In the genomic region with DNA sequence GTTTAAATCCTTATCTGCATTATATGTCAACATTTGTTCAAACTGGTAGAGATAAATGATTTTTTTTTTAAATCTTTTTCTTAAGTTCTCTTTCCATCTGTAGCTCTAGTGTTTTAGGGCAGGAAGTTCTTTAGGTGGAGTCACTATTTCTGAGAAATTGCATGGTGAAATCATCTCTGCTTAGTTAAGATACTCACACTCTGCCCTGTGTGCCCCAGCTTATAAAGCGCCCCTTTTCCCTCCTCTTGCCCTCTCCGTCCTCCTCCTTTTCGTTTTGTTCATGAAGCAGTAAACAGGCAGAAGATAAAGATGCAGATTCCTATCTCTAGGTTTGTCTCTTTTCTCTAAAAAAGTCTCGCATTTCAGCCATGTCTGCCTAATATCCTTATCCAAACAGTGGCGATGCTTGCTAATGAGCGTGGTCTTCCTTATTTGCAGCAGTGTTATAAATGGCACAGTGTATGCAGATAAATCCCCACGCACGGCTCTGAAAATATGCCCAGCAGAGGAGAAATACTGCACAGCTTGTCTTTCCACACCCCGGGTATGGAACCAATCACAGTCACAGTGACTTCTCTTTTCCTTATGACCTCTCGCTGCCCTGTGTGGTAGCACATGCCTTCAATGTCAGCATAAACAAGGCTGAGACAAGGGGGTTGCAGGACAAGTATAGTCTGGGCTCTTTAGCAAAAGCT, we compare ENCODE assay signal across 8 mouse cellular contexts.
DNase-seq lines count a peak whose midpoint lies in the region; ATAC-seq lines count a peak whose summit lies in the region.

No protein-coding gene starts in this region.

- no peaks in the 10 kb centered on the region for H3K27me3 ChIP-seq in kidney, embryonic 15.5 days
- no peaks in the 10 kb centered on the region for H3K27me3 ChIP-seq in forebrain, embryonic 10.5 days (ENCODE audit: poor library complexity, severe bottlenecking)
- no peaks in the 10 kb centered on the region for H3K27me3 ChIP-seq in neural tube, embryonic 14.5 days (ENCODE audit: control insufficient read depth, insufficient read depth, low read length)

- H3K36me3 ChIP-seq in kidney, embryonic 15.5 days, result no peaks in the 10 kb centered on the region
- no peaks in the 10 kb centered on the region for H3K36me3 ChIP-seq in forebrain, embryonic 10.5 days (replicated peaks)
- H3K36me3 ChIP-seq in neural tube, embryonic 14.5 days (ENCODE audit: control insufficient read depth, insufficient read depth, low read length), result no peaks in the 10 kb centered on the region

- peak overlapping the region; percentile 60 for H3K4me2 ChIP-seq in kidney, embryonic 15.5 days
- H3K4me2 ChIP-seq in neural tube, embryonic 14.5 days (ENCODE audit: low read depth, low read length), result peak overlapping the region; percentile 42

- no peak overlapping the region for H3K27ac ChIP-seq in kidney, embryonic 15.5 days
- peak overlapping the region; percentile 85 for H3K27ac ChIP-seq in forebrain, embryonic 10.5 days
- peak overlapping the region; percentile 35; the same call in 1 of the 2 replicates for H3K27ac ChIP-seq in neural tube, embryonic 14.5 days (ENCODE audit: low read depth, low read length)

- ATAC-seq in kidney, embryonic 15.5 days (replicated peaks; ENCODE audit: low FRiP score), result no peak
- peak; percentile 68 for ATAC-seq in neural tube, embryonic 14.5 days (ENCODE audit: low read depth)

- DNase-seq in kidney, postnatal 25 days, result no peak
- no peak for DNase-seq in forebrain, embryonic 10.5 days (ENCODE audit: extremely low spot score, low spot score)
- DNase-seq in left cerebral cortex, postnatal 25 days (ENCODE audit: low spot score in 2 of 2), result peak; percentile 42 to 81
- no peak for DNase-seq in urinary bladder, postnatal 36 days (ENCODE audit: low spot score in 2 of 2)
- no peak for DNase-seq in cerebellum, adult 9-10 months
- DNase-seq in testis, postnatal 14 days (ENCODE audit: low spot score), result no peak

- peaks cover 12% of the 10 kb centered on the region for H3K4me1 ChIP-seq in kidney, embryonic 15.5 days
- peaks cover 27% of the 10 kb centered on the region for H3K4me1 ChIP-seq in forebrain, embryonic 10.5 days
- peaks cover 19% of the 10 kb centered on the region for H3K4me1 ChIP-seq in neural tube, embryonic 14.5 days (ENCODE audit: control insufficient read depth, insufficient read depth, low read length)

- 26% methylated on average over 10 of the region's 10 CpGs for WGBS in kidney, embryonic 15.5 days
- WGBS in forebrain, embryonic 10.5 days, result 42% methylated on average over 10 of the region's 10 CpGs
- WGBS in neural tube, embryonic 14.5 days, result 13% methylated on average over 10 of the region's 10 CpGs

- intact Hi-C loops in left cerebral cortex, postnatal 25 days (cut with DNase I), result loop anchor here (5.0 kb wide), 1 partner anchor 499 kb away; no protein-coding TSS in a partner anchor

- H3K9me3 ChIP-seq in kidney, embryonic 15.5 days (replicated peaks), result no peaks in the 10 kb centered on the region
- H3K9me3 ChIP-seq in forebrain, embryonic 10.5 days, result no peaks in the 10 kb centered on the region
- H3K9me3 ChIP-seq in neural tube, embryonic 14.5 days (ENCODE audit: control insufficient read depth, low read length), result no peaks in the 10 kb centered on the region

- H3K9ac ChIP-seq in kidney, embryonic 15.5 days, result no peak overlapping the region
- peak overlapping the region; percentile 34 for H3K9ac ChIP-seq in neural tube, embryonic 14.5 days (replicated peaks; ENCODE audit: low read depth, low read length)

- peak overlapping the region; percentile 33; the same call in 1 of the 2 replicates for H3K4me3 ChIP-seq in kidney, embryonic 15.5 days (replicated peaks)
- H3K4me3 ChIP-seq in forebrain, embryonic 10.5 days, result peak overlapping the region; percentile 37
- peak overlapping the region; percentile 27; the same call in 1 of the 2 replicates for H3K4me3 ChIP-seq in neural tube, embryonic 14.5 days (ENCODE audit: low read depth, low read length)

Comparison
In these comparisons a context has a peak if more than half of its experiments do, and no peak if none do; other contexts are left out.
1. DNase-seq: peak in left cerebral cortex, postnatal 25 days (2 of 2); none in kidney, postnatal 25 days (0 of 2), forebrain, embryonic 10.5 days (single experiment), urinary bladder, postnatal 36 days (0 of 2), cerebellum, adult 9-10 months (single experiment) and testis, postnatal 14 days (single experiment).
2. Peak in every context shown above with its lines, with median percentiles within 50 percentile points of each other: H3K4me3 ChIP-seq.